Mouse (Mus musculus): Measurements from ENCODE around the gene Gdf11.
A peak's percentile ranks its signal among the peaks of the same experiment; 100 is the strongest.

The Gdf11 gene

GRCm38 (mm10) chr10:128891296-128892094 lies at the start of gene Gdf11:
Gdf11 (minus strand) TSS chr10:128891718.
- no peak for DNase-seq (ENCODE audit: low spot score in 2 of 2)

GRCm38 (mm10) chr10:128940475-128941061 lies 49.0 kb upstream of the Gdf11 start:
- DNase-seq (ENCODE audit: low spot score in 2 of 2), result no peak

- DNase-seq (ENCODE audit: low spot score in 2 of 2), result no peak
These were observed 47.5 kb upstream of the Gdf11 start for GRCm38 (mm10) chr10:128938974-128939373.

- DNase-seq (ENCODE audit: low spot score in 2 of 2), result no peak
These were observed 46.9 kb upstream of the Gdf11 start for GRCm38 (mm10) chr10:128938457-128938856.

- no peak for DNase-seq (ENCODE audit: low spot score in 2 of 2)
These were observed 46.4 kb upstream of the Gdf11 start for GRCm38 (mm10) chr10:128937756-128938390.

- DNase-seq (ENCODE audit: low spot score in 2 of 2), result no peak
These were observed 44.4 kb upstream of the Gdf11 start for GRCm38 (mm10) chr10:128935826-128936440.

- no peak for DNase-seq (ENCODE audit: low spot score in 2 of 2)
These were observed 43.7 kb upstream of the Gdf11 start for GRCm38 (mm10) chr10:128934997-128935787.

- DNase-seq (ENCODE audit: low spot score in 2 of 2), result no peak
These were observed 42.6 kb upstream of the Gdf11 start for GRCm38 (mm10) chr10:128933976-128934721.

GRCm38 (mm10) chr10:128933574-128933973 lies 42.1 kb upstream of the Gdf11 start, which contains the start of gene Itga7:
Itga7 (plus strand) TSS chr10:128933818.
- no peak for DNase-seq (ENCODE audit: low spot score in 2 of 2)

GRCm38 (mm10) chr10:128931441-128931840 lies 39.9 kb upstream of the Gdf11 start:
- no peak for DNase-seq (ENCODE audit: low spot score in 2 of 2)

GRCm38 (mm10) chr10:128929638-128930378 lies 38.3 kb upstream of the Gdf11 start:
- no peak for DNase-seq (ENCODE audit: low spot score in 2 of 2)

GRCm38 (mm10) chr10:128928356-128928755 lies 36.8 kb upstream of the Gdf11 start:
- DNase-seq (ENCODE audit: low spot score in 2 of 2), result no peak

- no peak for DNase-seq (ENCODE audit: low spot score in 2 of 2)
These were observed 32.4 kb upstream of the Gdf11 start, which contains the start of gene Bloc1s1 for GRCm38 (mm10) chr10:128923935-128924334. Bloc1s1 (minus strand) TSS chr10:128924035.

GRCm38 (mm10) chr10:128923013-128923691 lies 31.6 kb upstream of the Gdf11 start:
- DNase-seq (ENCODE audit: low spot score in 2 of 2), result peak; percentile 94 to 96

- no peak for DNase-seq (ENCODE audit: low spot score in 2 of 2)
These were observed 31.2 kb upstream of the Gdf11 start, which contains the start of gene Rdh5 for GRCm38 (mm10) chr10:128922822-128923012. Rdh5 (minus strand) TSS chr10:128922888.

- DNase-seq (ENCODE audit: low spot score in 2 of 2), result no peak
These were observed 30.6 kb upstream of the Gdf11 start for GRCm38 (mm10) chr10:128921883-128922821.

GRCm38 (mm10) chr10:128921251-128921650 lies 29.7 kb upstream of the Gdf11 start:
- no peak for DNase-seq (ENCODE audit: low spot score in 2 of 2)

GRCm38 (mm10) chr10:128920736-128921161 lies 29.2 kb upstream of the Gdf11 start:
- no peak for DNase-seq (ENCODE audit: low spot score in 2 of 2)

- DNase-seq (ENCODE audit: low spot score in 2 of 2), result no peak
These were observed 28.4 kb upstream of the Gdf11 start for GRCm38 (mm10) chr10:128919966-128920365.
